Mouse (Mus musculus) small intestine, adult 2 months (tissue): ENCODE results near the gene Olfr522.

Experiments
- CTCF ChIP-seq: fragments of 200-500 bp; IDR thresholded peaks from 2 replicates; pipeline ENCODE4 v1.5.1; 2012; ENCODE audit warnings: low read depth, mild to moderate bottlenecking, control low read depth, inconsistent platforms, low read length, moderate library complexity, mixed read lengths; ENCODE audit not compliant: insufficient replicate concordance, insufficient read length; ENCODE audit errors: extremely low read depth
- POLR2A ChIP-seq: fragments of 200-500 bp; IDR thresholded peaks from 2 replicates; pipeline ENCODE4 v1.6.1; 2012; ENCODE audit warnings: low read depth, mild to moderate bottlenecking, control low read depth, inconsistent platforms, low read length, moderate library complexity

- TF ChIP-seq POLR2A (no peak), CTCF (no peak)
Observed at GRCm38 (mm10) chr7:140154218-140154927, 10.2 kb downstream of the Olfr522 start, which contains the start of gene Sprn.
